Mouse (Mus musculus) layer of hippocampus, postnatal 10 days (tissue): ENCODE data around the gene 1110059E24Rik. TPM values are rescaled to one million over a fixed set of nuclear protein-coding genes. Genes with fewer than 3 reads are reported as not detected.
"Not testable (repeated sequence)": the region's sequence is repeated elsewhere in the genome, so short reads cannot be mapped to it uniquely, and the experiment has no call there.

Experiments used
- DNase-seq, 2 experiments: peaks; one replicate each; pipeline ENCODE4 v3.0.0; 2021; ENCODE audit warnings: low spot score in 2 of 2
- total RNA-seq, 2 experiments: library from RNA; stranded (reverse); gene quantifications; 2 replicates each; pipeline ENCODE4 v1.2.3; 2021

1110059E24Rik gene
- total RNA-seq, 2 experiments from 2014 or later = 24.2 to 26.0 TPM

DNA sequence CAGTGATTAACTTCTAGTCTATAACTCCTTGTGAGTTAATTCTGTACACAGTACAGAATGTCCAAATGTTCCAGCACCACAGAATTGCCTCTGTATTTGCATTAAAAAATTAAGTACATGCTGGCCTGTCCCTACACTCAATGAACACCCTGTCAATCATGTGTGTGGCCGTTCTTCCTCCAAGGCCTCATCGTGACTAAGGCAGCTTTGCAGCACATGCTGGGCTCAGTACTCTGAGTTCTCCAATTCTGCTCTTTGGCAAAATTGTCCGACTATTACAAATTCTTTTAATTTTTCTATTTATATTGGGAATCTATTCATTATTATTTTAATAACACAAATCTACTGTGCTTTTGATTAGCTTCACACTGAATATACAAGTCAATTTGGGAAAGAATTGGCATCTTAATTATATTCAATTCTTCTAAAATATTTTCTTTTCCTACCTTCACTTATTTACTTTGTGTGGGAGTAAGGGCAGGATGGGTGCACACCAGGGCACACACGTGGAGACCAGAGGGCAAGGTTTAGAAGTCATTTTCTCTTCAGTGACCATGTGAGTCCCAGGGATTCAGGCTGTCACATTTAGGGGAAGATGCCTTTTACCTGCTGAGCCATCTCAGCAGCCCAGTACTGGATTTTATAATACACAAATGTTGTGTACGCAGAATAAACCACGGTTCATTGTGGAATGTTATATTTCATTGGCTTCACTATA is 26.3 kb downstream of the 1110059E24Rik start:
- no peak for DNase-seq

DNA sequence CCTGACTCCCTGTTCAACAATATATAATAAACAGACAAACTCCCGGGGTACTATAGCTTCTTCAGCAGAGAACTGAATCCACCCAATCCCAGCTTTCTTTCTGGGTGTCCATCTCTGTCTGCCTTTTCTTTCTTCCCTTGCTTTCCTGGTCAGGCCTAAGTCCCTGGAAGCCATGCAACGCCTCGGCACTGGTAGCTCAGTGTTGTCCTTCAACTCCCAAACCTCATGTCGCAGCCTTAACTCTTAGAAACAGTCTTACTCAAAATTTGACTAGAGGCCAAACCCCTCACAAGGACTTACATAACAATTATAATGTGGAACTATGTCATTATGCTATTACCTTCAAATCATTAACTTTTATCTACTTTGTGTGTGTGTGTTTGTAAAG is 28.6 kb downstream of the 1110059E24Rik start:
- DNase-seq = no peak

- DNase-seq = no peak
Observed at GRCm38 (mm10) chr19:21623410-21624147, 29.2 kb downstream of the 1110059E24Rik start.

- no peak for DNase-seq
Observed at GRCm38 (mm10) chr19:21615801-21616200, 37.0 kb downstream of the 1110059E24Rik start.

DNA sequence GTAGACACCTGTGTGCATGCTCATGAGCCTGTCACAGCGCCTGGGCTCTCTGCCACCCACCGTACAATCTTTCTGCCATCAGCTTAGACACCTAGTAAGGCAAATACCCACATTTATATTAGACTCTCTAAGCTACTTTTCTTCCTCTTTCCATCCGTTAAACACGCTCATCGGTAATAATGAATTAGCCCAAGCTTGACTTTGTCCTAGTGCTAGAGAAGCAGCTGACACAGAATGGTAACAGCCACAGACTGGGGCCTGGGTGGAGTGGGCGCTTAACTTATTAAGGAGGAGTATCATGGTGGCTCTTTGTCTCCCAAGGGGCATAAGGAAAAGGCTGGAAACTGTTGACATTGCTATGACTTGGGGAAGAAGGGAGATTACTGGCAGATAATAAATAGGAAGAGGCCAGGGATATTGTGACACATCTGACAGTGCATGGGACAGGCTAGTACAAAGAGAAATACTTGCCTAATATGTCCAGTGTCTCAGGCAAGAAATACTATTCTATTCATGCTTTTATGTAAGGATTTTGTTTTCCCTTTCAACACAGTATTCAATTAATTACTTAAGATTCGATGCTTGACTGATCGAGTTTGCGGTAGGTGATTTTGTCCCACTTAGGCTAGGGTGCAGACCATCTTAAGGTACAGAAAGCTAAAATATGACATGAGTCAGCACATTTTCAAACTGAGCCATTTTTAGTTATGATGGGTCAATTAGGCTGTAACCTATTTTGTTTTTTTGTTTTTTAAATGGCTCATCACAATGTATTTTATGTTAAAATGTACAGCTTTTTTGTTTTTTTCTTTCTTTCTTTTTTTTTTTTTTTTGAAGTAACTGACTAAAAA is 40.8 kb downstream of the 1110059E24Rik start:
- no peak for DNase-seq

DNA sequence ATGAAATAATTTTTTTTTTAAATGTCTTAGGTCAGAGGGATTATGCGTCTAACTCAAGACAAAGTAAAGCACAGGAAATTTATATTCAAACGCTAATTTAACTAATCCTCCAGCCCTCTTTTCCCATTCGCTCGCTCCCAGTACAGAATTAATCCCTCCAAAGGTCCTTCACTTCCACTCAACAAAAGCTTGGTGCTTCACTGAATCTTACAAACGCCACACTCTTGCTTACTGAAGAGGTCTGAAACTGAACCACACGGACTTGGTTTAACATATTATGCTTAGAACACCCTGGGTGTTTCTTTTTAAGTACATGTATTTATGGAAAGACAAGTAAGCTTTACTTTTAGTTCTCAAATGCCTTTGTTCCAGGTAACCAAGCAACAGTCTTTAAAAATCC is 41.5 kb downstream of the 1110059E24Rik start:
- no peak for DNase-seq

DNA sequence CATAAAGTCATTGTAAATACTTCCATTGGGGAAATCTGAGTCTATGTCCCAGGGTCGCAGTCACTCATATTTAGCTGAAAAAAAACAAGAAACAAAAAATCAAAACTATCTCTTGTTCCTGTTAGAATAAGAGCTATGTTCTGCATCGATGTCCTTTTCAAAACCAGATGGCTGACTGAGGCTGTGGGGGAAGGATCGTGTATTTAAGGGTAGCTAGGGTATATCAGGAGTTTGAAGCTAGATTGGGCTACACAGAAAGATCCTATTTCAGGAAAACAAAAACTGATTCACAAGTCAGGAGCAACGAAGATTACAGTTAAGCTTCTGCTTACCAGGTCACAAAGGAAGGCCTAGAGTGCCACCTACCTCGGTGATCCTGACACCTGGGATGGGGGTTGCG is 42.5 kb downstream of the 1110059E24Rik start:
- DNase-seq = no peak

GRCm38 (mm10) chr19:21605294-21605693 is 47.5 kb downstream of the 1110059E24Rik start:
- DNase-seq = no peak

GRCm38 (mm10) chr19:21603836-21604235 is 48.9 kb downstream of the 1110059E24Rik start:
- DNase-seq = no peak

- no peak for DNase-seq
Observed at GRCm38 (mm10) chr19:21601541-21602101, 51.2 kb downstream of the 1110059E24Rik start.

- no peak for DNase-seq
Observed at GRCm38 (mm10) chr19:21598659-21599352, 54.0 kb downstream of the 1110059E24Rik start.

GRCm38 (mm10) chr19:21594676-21595075 is 58.1 kb downstream of the 1110059E24Rik start:
- DNase-seq = no peak

DNA sequence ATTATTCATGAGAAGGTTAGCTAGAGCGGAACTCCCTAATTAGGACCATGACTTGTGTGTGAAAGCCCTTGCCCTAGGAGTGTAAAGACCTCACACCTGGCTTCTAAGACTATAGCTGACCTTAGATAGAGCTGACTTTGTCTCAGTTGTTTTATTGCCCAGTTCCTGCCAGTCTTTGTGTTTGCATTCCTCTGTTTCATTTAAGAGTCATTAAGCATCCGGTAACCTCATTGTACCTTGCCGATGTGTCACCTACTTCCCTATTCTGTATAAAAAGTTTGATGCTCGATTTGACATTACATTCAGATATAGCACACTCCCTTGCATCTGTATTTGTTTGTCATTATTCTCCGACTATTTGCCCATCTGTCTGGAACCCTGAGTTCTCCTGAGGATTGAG is 60.6 kb downstream of the 1110059E24Rik start:
- not testable (repeated sequence) for DNase-seq

GRCm38 (mm10) chr19:21589888-21590287 is 62.9 kb downstream of the 1110059E24Rik start:
- no peak for DNase-seq

DNA sequence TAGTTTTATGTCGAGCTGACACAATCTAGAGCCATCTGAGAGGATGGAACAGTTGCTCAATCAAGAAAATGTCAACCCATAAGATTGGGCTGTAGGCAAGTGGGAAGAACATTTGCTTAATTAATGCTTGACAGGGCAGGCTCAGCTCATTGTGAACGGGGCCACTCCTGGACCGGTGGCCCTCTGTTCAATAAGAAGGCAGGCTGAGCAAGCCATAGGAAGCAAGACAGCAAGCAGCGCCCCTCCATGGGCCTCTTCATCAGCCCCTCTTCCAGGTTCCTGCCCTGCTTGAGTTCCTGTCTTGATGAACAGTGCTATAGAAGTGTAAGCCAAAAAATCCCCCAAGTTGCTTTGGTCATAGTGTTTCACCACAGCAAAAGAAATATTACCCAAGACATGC is 65.2 kb downstream of the 1110059E24Rik start:
- no peak for DNase-seq

GRCm38 (mm10) chr19:21586546-21586945 is 66.2 kb downstream of the 1110059E24Rik start:
- DNase-seq = no peak

- DNase-seq = no peak
Observed at GRCm38 (mm10) chr19:21585868-21586267, 66.9 kb downstream of the 1110059E24Rik start.

- no peak for DNase-seq
Observed at GRCm38 (mm10) chr19:21583986-21584385, 68.8 kb downstream of the 1110059E24Rik start.

- DNase-seq = no peak
Observed at GRCm38 (mm10) chr19:21583523-21583984, 69.2 kb downstream of the 1110059E24Rik start.

DNA sequence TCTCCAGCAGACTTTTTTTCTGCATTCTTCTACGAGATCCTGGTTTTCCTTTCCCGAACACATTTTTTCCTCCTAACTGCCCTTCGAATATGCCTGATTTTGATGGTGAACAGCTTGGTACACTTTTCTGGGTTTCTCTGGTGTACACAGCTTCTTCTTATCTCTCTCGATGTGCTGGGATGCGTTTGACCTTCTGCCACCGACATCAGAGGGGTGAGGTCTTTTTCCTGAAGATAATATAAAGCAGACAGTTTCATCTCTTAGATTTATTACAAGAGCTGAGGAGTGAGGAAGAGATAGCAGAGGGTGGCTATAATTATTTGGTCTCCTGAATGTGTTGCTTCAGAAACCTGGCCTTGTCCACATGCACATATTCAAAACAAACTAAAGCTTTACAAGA is 71.4 kb downstream of the 1110059E24Rik start:
- DNase-seq = no peak

GRCm38 (mm10) chr19:21579896-21580295 is 72.9 kb downstream of the 1110059E24Rik start:
- DNase-seq = no peak
